Mouse (Mus musculus) heart, adult 2 months (tissue): ENCODE measurements at regions not wholly inside any gene's neighbourhood (a gene's known extent, or its start where the extent isn't known, plus 50 kb on each side); places are given as distances from the start of the nearest gene placed in this dataset.

Experiments used
- DNase-seq, 2 experiments: peaks; one replicate each; pipeline ENCODE4 v3.0.0; 2021
- H3K27ac ChIP-seq: fragments of 200-600 bp; 2 replicates; pipeline ENCODE4 v1.8.1; 2022
- H3K27me3 ChIP-seq: fragments of 200-500 bp; 2 replicates; pipeline ENCODE4 v1.6.1; 2012; ENCODE audit warnings: mild to moderate bottlenecking, low read length, inconsistent platforms, mixed read lengths; ENCODE audit not compliant: control insufficient read depth, insufficient read depth
- H3K36me3 ChIP-seq: fragments of 200-500 bp; 2 replicates; pipeline ENCODE4 v1.6.1; 2012; ENCODE audit warnings: low read length, inconsistent platforms; ENCODE audit not compliant: control insufficient read depth, insufficient read depth
- H3K4me1 ChIP-seq: fragments of 200-500 bp; 2 replicates; pipeline ENCODE4 v1.6.1; 2011; ENCODE audit warnings: low read length; ENCODE audit not compliant: control insufficient read depth, insufficient read depth
- H3K4me3 ChIP-seq: fragments of 200-600 bp; 2 replicates; pipeline ENCODE4 v1.8.1; 2022
- H3K79me2 ChIP-seq: fragments of 200-500 bp; replicated peaks from 2 replicates; pipeline ENCODE4 v1.6.1; 2012; ENCODE audit warnings: mild to moderate bottlenecking, inconsistent platforms, low read length, moderate library complexity, mixed read lengths; ENCODE audit not compliant: control insufficient read depth, insufficient read depth
- H3K9ac ChIP-seq: fragments of 200-500 bp; 2 replicates; pipeline ENCODE4 v1.6.1; 2012; ENCODE audit warnings: low read depth, mild to moderate bottlenecking, control low read depth, inconsistent platforms, low read length, mixed read lengths
- CTCF ChIP-seq: fragments of 200-600 bp; IDR thresholded peaks from 2 replicates; pipeline ENCODE4 v1.8.1; 2022; ENCODE audit warnings: antibody characterized with exemption, mild to moderate bottlenecking, moderate library complexity
- EP300 ChIP-seq: fragments of 200-500 bp; IDR thresholded peaks from 2 replicates; pipeline ENCODE4 v1.6.1; 2011; ENCODE audit warnings: low read depth, low read length, control low read depth; ENCODE audit not compliant: insufficient read depth
- POLR2A ChIP-seq: fragments of 200-500 bp; IDR thresholded peaks from 2 replicates; pipeline ENCODE4 v1.6.1; 2011; ENCODE audit warnings: mild to moderate bottlenecking, low read depth, low read length, control low read depth; ENCODE audit not compliant: insufficient read depth
- WGBS: fragments of 180-500 bp; shearing (Covaris S2); methylation state at CpG from one replicate; pipeline ENCODE4 v1.1.7; 2018; 5-methylcytosine and 5-hydroxymethylcytosine counted together
- intact Hi-C: fragments of 180-260 bp; cut with DNase I; formaldehyde crosslinking; loops from one replicate; pipeline ENCODE4 v1.15.1; 2025

DNA sequence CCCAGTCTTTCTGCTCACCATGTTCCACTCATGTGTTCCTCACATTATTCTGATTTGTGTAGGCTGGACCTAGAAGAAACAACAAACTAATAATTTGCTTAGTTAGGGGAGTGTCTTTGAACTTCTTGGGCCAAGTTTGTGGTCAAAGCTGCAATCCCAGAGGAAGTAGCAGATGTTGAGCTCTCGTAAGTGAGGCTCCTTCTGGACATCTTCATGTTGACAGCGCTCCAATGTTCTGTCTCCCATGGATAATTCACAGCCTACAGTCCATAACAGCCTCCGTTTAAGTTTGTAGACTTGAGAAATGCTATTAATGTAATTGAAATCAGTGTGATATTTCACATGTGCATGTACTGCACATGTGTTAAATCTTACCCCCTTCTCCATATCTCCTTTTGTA, 88.0 kb downstream of the Zfp330 start:
- no peaks in the 10 kb centered on the region for H3K36me3 ChIP-seq
- no peak overlapping the region for H3K9ac ChIP-seq
- peak in 1 of 2 experiments; percentile 32 for DNase-seq
- H3K4me1 ChIP-seq: no peaks in the 10 kb centered on the region; the same call in 1 of the 2 replicates
- no peak overlapping the region for H3K4me3 ChIP-seq
- TF ChIP-seq POLR2A: no peak
- no peak for TF ChIP-seq CTCF
- TF ChIP-seq EP300: no peak
- WGBS: 68% methylated on average over 3 of the region's 3 CpGs
- intact Hi-C loops: loop anchor here (5.0 to 10.0 kb wide), 2 partner anchors 84 to 661 kb away; no protein-coding TSS in a partner anchor
- H3K27ac ChIP-seq: no peak overlapping the region
- no peaks in the 10 kb centered on the region for H3K27me3 ChIP-seq
- no peaks in the 10 kb centered on the region for H3K79me2 ChIP-seq

GRCm38 (mm10) chr8:82678793-82679192, 95.2 kb downstream of the Zfp330 start:
- no peak for DNase-seq
- Histone ChIP-seq H3K27me3 (no peaks in the 10 kb centered on the region), H3K4me3 (no peak overlapping the region), H3K79me2 (no peaks in the 10 kb centered on the region), H3K36me3 (no peaks in the 10 kb centered on the region), H3K4me1 (no peaks in the 10 kb centered on the region), H3K27ac (no peak overlapping the region), H3K9ac (no peak overlapping the region)
- no peak for TF ChIP-seq CTCF
- TF ChIP-seq EP300: no peak
- TF ChIP-seq POLR2A: no peak
- 85% methylated on average over 1 of the region's 1 CpGs for WGBS
- intact Hi-C loops: no loop called here

DNA sequence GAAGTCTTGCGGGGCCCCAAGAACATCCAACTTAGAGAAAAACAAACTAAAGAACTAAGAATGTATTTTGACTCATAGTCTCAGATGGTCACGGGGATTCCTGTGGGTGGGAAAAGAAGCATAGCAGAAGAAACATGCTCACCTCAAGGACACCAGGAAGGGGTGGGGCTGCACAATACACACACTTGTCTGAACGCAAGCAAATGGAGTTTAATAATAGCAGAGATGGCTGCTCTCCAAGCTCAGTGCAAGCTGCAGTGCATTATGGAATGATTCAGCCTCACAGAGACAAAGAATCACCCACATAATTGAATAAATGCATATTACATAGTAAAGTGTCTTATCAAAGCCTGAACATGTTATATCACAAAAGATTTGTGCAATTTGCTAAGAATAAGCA, 96.2 kb downstream of the Zfp330 start:
- TF ChIP-seq EP300 (no peak), POLR2A (no peak), CTCF (no peak)
- Histone ChIP-seq H3K36me3 (no peaks in the 10 kb centered on the region), H3K27ac (no peak overlapping the region), H3K9ac (no peak overlapping the region), H3K4me1 (no peaks in the 10 kb centered on the region), H3K27me3 (no peaks in the 10 kb centered on the region), H3K4me3 (no peak overlapping the region), H3K79me2 (no peaks in the 10 kb centered on the region)
- no peak for DNase-seq
- intact Hi-C loops: no loop called here
- WGBS: 53% methylated on average over 3 of the region's 3 CpGs

- no peak for DNase-seq
- H3K36me3 ChIP-seq: no peaks in the 10 kb centered on the region
- H3K27me3 ChIP-seq: no peaks in the 10 kb centered on the region
- no peak overlapping the region for H3K27ac ChIP-seq
- no peak overlapping the region for H3K4me3 ChIP-seq
- intact Hi-C loops: no loop called here
- no peak overlapping the region for H3K9ac ChIP-seq
- TF ChIP-seq POLR2A (no peak), CTCF (no peak), EP300 (no peak)
- H3K79me2 ChIP-seq: no peaks in the 10 kb centered on the region
- 83% methylated on average over 4 of the region's 4 CpGs for WGBS
- H3K4me1 ChIP-seq: no peaks in the 10 kb centered on the region
These were observed 104.7 kb downstream of the Zfp330 start for GRCm38 (mm10) chr8:82669241-82669640.

DNA sequence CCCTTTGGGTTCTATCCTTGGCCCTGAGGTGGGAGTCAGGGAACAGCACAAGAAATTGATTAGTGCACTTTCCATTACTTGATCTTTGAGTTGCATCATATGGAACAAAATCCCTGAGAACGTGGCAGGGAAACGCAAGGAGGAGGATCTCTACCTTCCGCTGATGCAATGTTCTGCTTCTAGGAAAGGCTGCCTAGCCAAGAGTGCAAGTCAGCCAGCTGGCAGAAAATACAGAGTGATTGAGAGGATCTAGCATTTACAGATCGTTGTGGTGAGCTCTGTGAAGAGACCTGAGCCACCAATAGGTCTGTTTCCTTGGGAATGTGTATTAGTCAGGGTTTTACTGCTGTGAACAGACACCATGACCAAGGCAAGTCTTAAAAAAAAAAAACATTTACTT, 108.8 kb downstream of the Zfp330 start:
- WGBS: 90% methylated on average over 4 of the region's 4 CpGs
- H3K27ac ChIP-seq: no peak overlapping the region
- H3K27me3 ChIP-seq: no peaks in the 10 kb centered on the region

GRCm38 (mm10) chr8:82640502-82640901, 133.5 kb downstream of the Zfp330 start:
- TF ChIP-seq POLR2A (no peak), EP300 (no peak), CTCF (no peak)
- no peak for DNase-seq
- H3K4me3 ChIP-seq: no peak overlapping the region
- H3K36me3 ChIP-seq: no peaks in the 10 kb centered on the region
- intact Hi-C loops: no loop called here
- H3K4me1 ChIP-seq: no peaks in the 10 kb centered on the region; the same call in 1 of the 2 replicates
- H3K27me3 ChIP-seq: no peaks in the 10 kb centered on the region
- no peaks in the 10 kb centered on the region for H3K79me2 ChIP-seq
- H3K9ac ChIP-seq: no peak overlapping the region
- H3K27ac ChIP-seq: no peak overlapping the region
- 35% methylated on average over 1 of the region's 1 CpGs for WGBS

More for the DNA sequence above, 108.8 kb downstream of the Zfp330 start:
- intact Hi-C loops: no loop called here
- TF ChIP-seq POLR2A (no peak), CTCF (no peak), EP300 (no peak)
- H3K79me2 ChIP-seq: no peaks in the 10 kb centered on the region
- H3K4me3 ChIP-seq: no peak overlapping the region
- no peak for DNase-seq
- no peaks in the 10 kb centered on the region for H3K36me3 ChIP-seq
- no peaks in the 10 kb centered on the region for H3K4me1 ChIP-seq
- no peak overlapping the region for H3K9ac ChIP-seq

- WGBS: 53% methylated on average over 2 of the region's 2 CpGs
- TF ChIP-seq EP300 (no peak), POLR2A (no peak), CTCF (no peak)
- no peaks in the 10 kb centered on the region for H3K36me3 ChIP-seq
- H3K4me1 ChIP-seq: no peaks in the 10 kb centered on the region
- no peak for DNase-seq
- H3K9ac ChIP-seq: no peak overlapping the region
- no peaks in the 10 kb centered on the region for H3K27me3 ChIP-seq
- intact Hi-C loops: no loop called here
- no peaks in the 10 kb centered on the region for H3K79me2 ChIP-seq
- no peak overlapping the region for H3K27ac ChIP-seq
- H3K4me3 ChIP-seq: no peak overlapping the region
These were observed 143.5 kb downstream of the Zfp330 start for GRCm38 (mm10) chr8:82630486-82630885.
